Mouse (Mus musculus) testis, postnatal 10 days (tissue): Measurements from ENCODE around the gene Ifitm5.

ENCODE experiments used
- DNase-seq: peaks from one replicate; pipeline ENCODE4 v3.0.0; 2021; ENCODE audit warnings: low spot score

Ifitm5 gene

GRCm38 (mm10) chr7:140941222-140942051 lies 8.7 kb downstream of the Ifitm5 start, which contains the start of gene Pgghg:
Pgghg (plus strand) TSS chr7:140941391.
- peak; percentile 88 for DNase-seq

GRCm38 (mm10) chr7:140939669-140940171 lies 10.4 kb downstream of the Ifitm5 start:
- DNase-seq = peak; percentile 63

GRCm38 (mm10) chr7:140938896-140939295 lies 11.2 kb downstream of the Ifitm5 start:
- no peak for DNase-seq

- no peak for DNase-seq
These were observed 11.7 kb downstream of the Ifitm5 start for GRCm38 (mm10) chr7:140938436-140938835.

GRCm38 (mm10) chr7:140927181-140927580 lies 22.9 kb downstream of the Ifitm5 start:
- DNase-seq = no peak

- no peak for DNase-seq
These were observed 26.9 kb downstream of the Ifitm5 start for GRCm38 (mm10) chr7:140923070-140923775.

GRCm38 (mm10) chr7:140922398-140923069 lies 27.6 kb downstream of the Ifitm5 start:
- DNase-seq = peak; percentile 66

GRCm38 (mm10) chr7:140921225-140921975 lies 28.7 kb downstream of the Ifitm5 start:
- DNase-seq = no peak

GRCm38 (mm10) chr7:140920418-140921029 lies 29.6 kb downstream of the Ifitm5 start, which contains the start of gene Nlrp6:
Nlrp6 (plus strand) TSS chr7:140920902.
- no peak for DNase-seq

- DNase-seq = no peak
These were observed 30.2 kb downstream of the Ifitm5 start for GRCm38 (mm10) chr7:140919911-140920310.

- DNase-seq = no peak
These were observed 35.9 kb downstream of the Ifitm5 start for GRCm38 (mm10) chr7:140914031-140914690.

GRCm38 (mm10) chr7:140912846-140913482 lies 37.1 kb downstream of the Ifitm5 start:
- DNase-seq = no peak

GRCm38 (mm10) chr7:140912293-140912692 lies 37.8 kb downstream of the Ifitm5 start:
- no peak for DNase-seq

GRCm38 (mm10) chr7:140908634-140909107 lies 41.4 kb downstream of the Ifitm5 start:
- peak; percentile 90 for DNase-seq

- peak; percentile 45 for DNase-seq
These were observed 41.9 kb downstream of the Ifitm5 start for GRCm38 (mm10) chr7:140908181-140908580.

- DNase-seq = no peak
These were observed 42.4 kb downstream of the Ifitm5 start for GRCm38 (mm10) chr7:140907697-140908096.

GRCm38 (mm10) chr7:140907131-140907530 lies 43.0 kb downstream of the Ifitm5 start:
- DNase-seq = no peak

- DNase-seq = no peak
These were observed 44.4 kb downstream of the Ifitm5 start for GRCm38 (mm10) chr7:140905642-140906081.

- DNase-seq = peak; percentile 92
These were observed 46.9 kb downstream of the Ifitm5 start for GRCm38 (mm10) chr7:140903212-140903611.
